Mouse (Mus musculus): ENCODE results near the gene Nup93. TPM values are rescaled to one million over a fixed set of nuclear protein-coding genes. Genes with fewer than 3 reads are reported as not detected.

Gene Nup93
- total RNA-seq, 2 experiments from 2014 or later = 15.8 to 22.9 TPM

- ATAC-seq (ENCODE audit: poor library complexity, severe bottlenecking) = peak; percentile 91
Observed at GRCm38 (mm10) chr8:94354571-94354970, 140.2 kb downstream of the Nup93 start.

- no peak for ATAC-seq (ENCODE audit: poor library complexity, severe bottlenecking)
Observed at GRCm38 (mm10) chr8:94357220-94357619, 142.9 kb downstream of the Nup93 start.

- no peak for ATAC-seq (ENCODE audit: poor library complexity, severe bottlenecking)
Observed at GRCm38 (mm10) chr8:94358541-94358940, 144.2 kb downstream of the Nup93 start.

GRCm38 (mm10) chr8:94361774-94362431 lies 147.5 kb downstream of the Nup93 start:
- ATAC-seq (ENCODE audit: poor library complexity, severe bottlenecking) = no peak

- ATAC-seq (ENCODE audit: poor library complexity, severe bottlenecking) = no peak
Observed at GRCm38 (mm10) chr8:94362607-94363239, 148.4 kb downstream of the Nup93 start.

GRCm38 (mm10) chr8:94363288-94363688 lies 148.9 kb downstream of the Nup93 start:
- peak; percentile 78 for ATAC-seq (ENCODE audit: poor library complexity, severe bottlenecking)

GRCm38 (mm10) chr8:94363906-94364305 lies 149.5 kb downstream of the Nup93 start:
- no peak for ATAC-seq (ENCODE audit: poor library complexity, severe bottlenecking)

- no peak for ATAC-seq (ENCODE audit: poor library complexity, severe bottlenecking)
Observed at GRCm38 (mm10) chr8:94364686-94365312, 150.4 kb downstream of the Nup93 start.

GRCm38 (mm10) chr8:94365410-94365981 lies 151.1 kb downstream of the Nup93 start:
- peak; percentile 85 for ATAC-seq (ENCODE audit: poor library complexity, severe bottlenecking)

Other genes with a start within 250 kb of the Nup93 start
- gene Amfr, start 201.7 kb upstream of the Nup93 start, total RNA-seq (2015) = 35.5 and 37.5 TPM in 2 replicates
- gene Amfr, start 201.7 kb upstream of the Nup93 start, total RNA-seq (2017) = 83.7 and 97.7 TPM in 2 replicates
- gene Nudt21, start 177.5 kb upstream of the Nup93 start, total RNA-seq (2015) = 83.1 and 84.4 TPM in 2 replicates
- 53.4 and 57.2 TPM in 2 replicates for gene Nudt21, start 177.5 kb upstream of the Nup93 start, total RNA-seq (2017)
- gene Ogfod1, start 177.4 kb upstream of the Nup93 start, total RNA-seq (2015) = 10.2 and 12.3 TPM in 2 replicates
- gene Ogfod1, start 177.4 kb upstream of the Nup93 start, total RNA-seq (2017) = 9.0 and 9.1 TPM in 2 replicates
- gene Bbs2, start 115.6 kb upstream of the Nup93 start, total RNA-seq (2015) = 7.3 and 8.7 TPM in 2 replicates
- gene Bbs2, start 115.6 kb upstream of the Nup93 start, total RNA-seq (2017) = 4.2 and 5.0 TPM in 2 replicates
- gene Mt4, start 77.4 kb upstream of the Nup93 start, total RNA-seq (2015) = not detected in 2 replicates
- gene Mt4, start 77.4 kb upstream of the Nup93 start, total RNA-seq (2017) = not detected in 2 replicates
- gene Mt3, start 62.0 kb upstream of the Nup93 start, total RNA-seq (2015) = not detected in 2 replicates
- gene Mt3, start 62.0 kb upstream of the Nup93 start, total RNA-seq (2017) = not detected in 2 replicates
- 0.76 and 2.8 TPM in 2 replicates for gene Mt2, start 41.9 kb upstream of the Nup93 start, total RNA-seq (2015)
- 2.0 and 4.2 TPM in 2 replicates for gene Mt2, start 41.9 kb upstream of the Nup93 start, total RNA-seq (2017)
- gene Mt1, start 35.5 kb upstream of the Nup93 start, total RNA-seq (2015) = 18.6 and 24.3 TPM in 2 replicates
- 32.5 and 48.1 TPM in 2 replicates for gene Mt1, start 35.5 kb upstream of the Nup93 start, total RNA-seq (2017)
- gene Slc12a3, start 114.6 kb downstream of the Nup93 start, total RNA-seq (2015) = 0.25 and 0.34 TPM in 2 replicates
- gene Slc12a3, start 114.6 kb downstream of the Nup93 start, total RNA-seq (2017) = 0.16 TPM in 1 of 2 replicates, not detected in the other
- 71.9 and 76.0 TPM in 2 replicates for gene Herpud1, start 171.9 kb downstream of the Nup93 start, total RNA-seq (2015)
- gene Herpud1, start 171.9 kb downstream of the Nup93 start, total RNA-seq (2017) = 79.4 and 80.9 TPM in 2 replicates
- gene Nlrc5, start 219.8 kb downstream of the Nup93 start, total RNA-seq (2015) = 29.2 and 32.2 TPM in 2 replicates
- 27.4 and 28.2 TPM in 2 replicates for gene Nlrc5, start 219.8 kb downstream of the Nup93 start, total RNA-seq (2017)